Mouse (Mus musculus) midbrain, embryonic 10.5 days (tissue): Measurements from ENCODE around the gene Herpud1. TPM values are rescaled to one million over a fixed set of nuclear protein-coding genes. Genes with fewer than 3 reads are reported as not detected.
A peak's percentile ranks its signal among the peaks of the same experiment; 100 is the strongest.

Source experiments
- DNase-seq: peaks from one replicate; pipeline ENCODE4 v3.0.0-alpha.2; 2017; ENCODE audit warnings: low spot score
- H3K27ac ChIP-seq: fragments of 300-500 bp; sonication (generic); replicated peaks from 2 replicates; pipeline ENCODE4 v1.5.1; 2016; ENCODE audit warnings: mild to moderate bottlenecking
- H3K27me3 ChIP-seq: fragments of 300-500 bp; sonication (generic); 2 replicates; pipeline ENCODE4 v1.6.1; 2016; ENCODE audit warnings: low read depth, mild to moderate bottlenecking; ENCODE audit not compliant: poor library complexity, severe bottlenecking
- H3K36me3 ChIP-seq: fragments of 300-500 bp; sonication (generic); 2 replicates; pipeline ENCODE4 v1.6.1; 2016; ENCODE audit warnings: mild to moderate bottlenecking, moderate library complexity
- H3K4me1 ChIP-seq: fragments of 300-500 bp; sonication (generic); 2 replicates; pipeline ENCODE4 v1.6.1; 2016
- H3K4me3 ChIP-seq: fragments of 300-500 bp; sonication (generic); 2 replicates; pipeline ENCODE4 v1.5.1; 2016; ENCODE audit warnings: mild to moderate bottlenecking, moderate library complexity
- H3K9me3 ChIP-seq: fragments of 300-500 bp; sonication (generic); replicated peaks from 2 replicates; pipeline ENCODE4 v1.6.1; 2016; ENCODE audit warnings: mild to moderate bottlenecking
- WGBS: fragments of 180-500 bp; shearing (Covaris S2); methylation state at CpG from one replicate; pipeline ENCODE4 v1.1.7; 2016; 5-methylcytosine and 5-hydroxymethylcytosine counted together
- polyA plus RNA-seq: library from polyadenylated mRNA; unstranded; fragments of >200 nt; fragmentation: Nextera tagmentation; extraction: Ambion mirVana; gene quantifications from 2 replicates; pipeline ENCODE4 v1.2.1, GENCODE M21; 2016

Herpud1 gene
- polyA plus RNA-seq, 1 experiment from 2014 or later = 57.7 TPM

GRCm38 (mm10) chr8:94377714-94378205 lies 8.5 kb upstream of the Herpud1 start:
- no peaks in the 10 kb centered on the region for H3K36me3 ChIP-seq
- DNase-seq = no peak
- H3K4me3 ChIP-seq = no peak overlapping the region
- WGBS = 80% methylated on average over 11 of the region's 11 CpGs
- no peaks in the 10 kb centered on the region for H3K9me3 ChIP-seq
- 0 out of 2 replicates have a peak, but pooled peaks cover 3% of the 10 kb centered on the region for H3K4me1 ChIP-seq
- H3K27ac ChIP-seq = no peak overlapping the region
- H3K27me3 ChIP-seq = no peaks in the 10 kb centered on the region

DNA sequence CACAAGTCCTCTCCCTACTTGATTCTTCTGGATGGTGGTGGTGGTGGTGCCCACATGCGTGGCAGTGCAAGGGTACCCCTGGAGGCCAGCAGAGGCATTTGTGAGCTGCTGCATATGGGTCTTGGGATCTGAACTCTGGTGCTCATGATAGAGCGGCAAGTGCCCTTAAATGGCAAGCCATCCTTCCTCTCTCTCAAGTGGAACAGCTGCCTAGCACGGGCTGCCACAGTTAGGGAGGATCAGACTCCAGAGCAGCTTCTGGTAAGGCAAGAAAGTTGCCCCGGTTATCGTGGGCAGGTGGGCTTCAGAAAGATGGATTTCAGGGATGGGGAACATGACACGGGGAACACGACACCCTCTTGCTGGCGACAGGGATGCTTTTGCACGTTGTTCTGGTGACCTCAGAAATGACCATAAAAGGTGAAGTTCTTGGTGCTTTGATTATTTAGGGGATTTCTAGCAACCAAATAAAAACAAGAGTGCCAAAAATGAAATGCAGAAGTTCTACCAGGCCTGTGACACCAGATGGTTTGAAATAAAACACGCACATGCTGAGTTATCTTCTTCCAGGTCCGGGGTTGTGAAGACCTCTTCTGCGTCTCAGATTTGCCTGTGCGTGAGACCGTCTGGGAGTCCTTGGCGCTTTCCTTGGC lies 7.3 kb upstream of the Herpud1 start:
- DNase-seq = no peak
- H3K36me3 ChIP-seq = no peaks in the 10 kb centered on the region
- WGBS = 89% methylated on average over 15 of the region's 15 CpGs

GRCm38 (mm10) chr8:94379686-94380085 lies 6.6 kb upstream of the Herpud1 start:
- DNase-seq = no peak
- no peaks in the 10 kb centered on the region for H3K27me3 ChIP-seq
- no peaks in the 10 kb centered on the region for H3K36me3 ChIP-seq
- H3K4me3 ChIP-seq = no peak overlapping the region
- H3K4me1 ChIP-seq = 0 out of 2 replicates have a peak, but pooled peaks cover 3% of the 10 kb centered on the region
- no peaks in the 10 kb centered on the region for H3K9me3 ChIP-seq
- 93% methylated on average over 9 of the region's 9 CpGs for WGBS
- no peak overlapping the region for H3K27ac ChIP-seq

More for the DNA sequence above, 7.3 kb upstream of the Herpud1 start:
- no peaks in the 10 kb centered on the region for H3K27me3 ChIP-seq
- no peak overlapping the region for H3K4me3 ChIP-seq
- no peaks in the 10 kb centered on the region for H3K9me3 ChIP-seq
- H3K4me1 ChIP-seq = 0 out of 2 replicates have a peak, but pooled peaks cover 3% of the 10 kb centered on the region
- H3K27ac ChIP-seq = no peak overlapping the region

DNA sequence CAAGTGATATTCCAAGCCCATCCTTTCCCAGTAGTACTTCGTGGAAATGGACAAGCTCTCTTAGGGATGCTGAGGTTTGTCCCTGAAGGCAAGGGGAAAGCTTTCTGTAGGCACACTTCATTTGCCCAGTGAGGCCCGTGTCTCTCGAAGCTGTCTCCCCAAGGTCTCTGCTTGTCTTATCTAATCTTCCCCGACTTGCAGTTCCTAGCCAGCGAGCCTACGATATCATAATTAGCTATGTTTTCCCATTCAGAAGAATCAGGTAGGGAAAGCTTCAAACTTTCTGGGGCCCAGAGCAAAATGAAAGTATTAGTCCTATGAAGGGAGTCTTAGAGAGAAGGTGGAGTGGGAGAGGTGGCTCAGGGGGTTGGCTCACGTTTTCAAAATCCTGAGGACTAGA lies 2.1 kb upstream of the Herpud1 start:
- WGBS = 91% methylated on average over 7 of the region's 7 CpGs
- Histone ChIP-seq H3K4me3 (no peak overlapping the region), H3K27me3 (no peaks in the 10 kb centered on the region), H3K4me1 (peaks cover 28% of the 10 kb centered on the region), H3K36me3 (peaks cover under 1% of the 10 kb centered on the region; the same call in 1 of the 2 replicates), H3K9me3 (no peaks in the 10 kb centered on the region), H3K27ac (no peak overlapping the region)
- no peak for DNase-seq

- H3K4me1 ChIP-seq = peaks cover 28% of the 10 kb centered on the region
- H3K27me3 ChIP-seq = no peaks in the 10 kb centered on the region
- H3K4me3 ChIP-seq = peak overlapping the region; percentile 89
- DNase-seq = no peak
- peak overlapping the region; percentile 98 for H3K27ac ChIP-seq
- H3K36me3 ChIP-seq = peaks cover 16% of the 10 kb centered on the region
- no peaks in the 10 kb centered on the region for H3K9me3 ChIP-seq
- WGBS = 30% methylated on average over 20 of the region's 20 CpGs
These were observed 578 bp upstream of the Herpud1 start for GRCm38 (mm10) chr8:94385506-94386213.

DNA sequence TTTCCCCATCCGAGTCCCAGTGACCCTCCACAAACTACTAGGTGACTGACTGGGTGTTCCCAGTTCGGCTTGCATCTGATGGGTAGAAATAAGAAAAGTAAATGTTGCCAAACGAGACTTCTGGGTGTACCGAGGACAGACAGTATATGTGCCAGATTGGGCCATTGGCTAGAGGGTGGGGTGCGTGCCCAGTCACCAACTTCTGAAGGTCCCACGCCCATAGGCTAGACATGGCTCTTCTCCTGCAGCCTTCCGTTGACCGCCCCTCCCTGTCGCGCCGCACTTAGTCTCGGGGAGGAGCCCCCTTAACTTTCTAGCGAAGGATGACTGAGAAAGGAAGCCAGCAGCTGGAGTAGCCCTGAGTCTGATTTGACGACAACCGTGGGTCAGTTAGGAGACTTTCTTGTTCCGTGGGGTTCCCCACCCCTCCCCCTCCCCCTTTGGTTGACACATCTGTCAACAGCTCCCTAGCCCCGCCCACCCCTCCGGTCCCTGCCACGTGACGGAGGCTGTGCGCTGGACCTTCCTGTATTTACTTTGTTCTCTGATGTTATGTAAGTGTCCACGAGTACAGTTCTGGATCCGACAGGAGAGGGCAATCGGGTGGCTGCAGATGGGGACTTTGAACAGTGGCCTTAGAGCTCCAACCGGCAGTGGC lies 918 bp downstream of the Herpud1 start:
- H3K27ac ChIP-seq = peak overlapping the region; percentile 98
- under 1% methylated on average over 25 of the region's 25 CpGs for WGBS
- peak; percentile 79 for DNase-seq
- peaks cover 31% of the 10 kb centered on the region for H3K36me3 ChIP-seq
- H3K9me3 ChIP-seq = no peaks in the 10 kb centered on the region
- H3K27me3 ChIP-seq = no peaks in the 10 kb centered on the region
- H3K4me3 ChIP-seq = peak overlapping the region; percentile 89
- peaks cover 28% of the 10 kb centered on the region for H3K4me1 ChIP-seq

DNA sequence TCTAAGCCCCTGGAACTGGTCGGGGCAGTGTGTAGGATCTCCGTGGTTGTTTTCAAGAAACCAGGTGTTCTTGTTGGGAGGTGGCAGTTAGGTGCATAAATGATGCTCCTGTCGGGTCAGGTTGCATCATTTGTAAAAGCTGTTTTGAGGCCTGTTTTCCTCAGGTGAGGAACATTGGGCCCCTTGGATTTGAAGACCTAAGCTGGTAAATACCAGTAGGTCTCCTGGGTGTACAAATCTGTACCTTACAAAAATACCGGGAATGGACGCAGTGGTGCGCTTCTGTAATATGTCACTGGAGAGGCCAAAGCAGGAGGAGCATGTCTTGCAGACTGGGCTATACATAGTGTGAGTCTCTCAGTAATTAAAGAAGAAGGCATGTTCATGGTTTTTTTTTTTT lies 1.5 kb downstream of the Herpud1 start:
- DNase-seq = no peak
- H3K4me3 ChIP-seq = peak overlapping the region; percentile 89
- H3K4me1 ChIP-seq = peaks cover 28% of the 10 kb centered on the region
- H3K36me3 ChIP-seq = peaks cover 37% of the 10 kb centered on the region
- 45% methylated on average over 6 of the region's 6 CpGs for WGBS
- no peaks in the 10 kb centered on the region for H3K27me3 ChIP-seq
- peak overlapping the region; percentile 98 for H3K27ac ChIP-seq
- no peaks in the 10 kb centered on the region for H3K9me3 ChIP-seq

- no peak overlapping the region for H3K4me3 ChIP-seq
- no peak for DNase-seq
- no peaks in the 10 kb centered on the region for H3K27me3 ChIP-seq
- no peak overlapping the region for H3K27ac ChIP-seq
- 91% methylated on average over 6 of the region's 6 CpGs for WGBS
- H3K4me1 ChIP-seq = peaks cover 28% of the 10 kb centered on the region
- no peaks in the 10 kb centered on the region for H3K9me3 ChIP-seq
- peaks cover 54% of the 10 kb centered on the region for H3K36me3 ChIP-seq
These were observed 3.3 kb downstream of the Herpud1 start for GRCm38 (mm10) chr8:94389531-94389930.

DNA sequence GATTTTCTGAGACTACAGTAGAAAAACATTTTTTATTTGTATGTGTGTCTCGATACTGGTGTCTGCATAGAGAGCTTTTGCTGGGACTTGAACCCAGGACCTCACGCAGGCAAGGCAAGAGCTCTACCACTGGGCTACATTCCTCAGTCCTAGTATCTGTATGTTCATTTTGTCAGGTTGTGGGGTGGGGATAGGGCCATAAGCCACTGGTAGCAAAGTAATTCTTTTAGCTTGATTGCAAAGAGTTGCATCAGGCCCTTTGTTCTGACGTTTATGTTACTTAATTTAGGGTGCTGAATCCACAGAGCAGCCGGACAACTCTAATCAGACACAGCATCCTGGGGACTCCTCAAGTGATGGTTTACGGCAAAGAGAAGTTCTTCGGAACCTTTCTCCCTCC lies 4.2 kb downstream of the Herpud1 start:
- H3K4me1 ChIP-seq = peaks cover 25% of the 10 kb centered on the region
- H3K4me3 ChIP-seq = no peak overlapping the region
- no peak overlapping the region for H3K27ac ChIP-seq
- DNase-seq = no peak
- no peaks in the 10 kb centered on the region for H3K27me3 ChIP-seq
- peaks cover 63% of the 10 kb centered on the region for H3K36me3 ChIP-seq
- WGBS = 94% methylated on average over 6 of the region's 6 CpGs
- no peaks in the 10 kb centered on the region for H3K9me3 ChIP-seq

DNA sequence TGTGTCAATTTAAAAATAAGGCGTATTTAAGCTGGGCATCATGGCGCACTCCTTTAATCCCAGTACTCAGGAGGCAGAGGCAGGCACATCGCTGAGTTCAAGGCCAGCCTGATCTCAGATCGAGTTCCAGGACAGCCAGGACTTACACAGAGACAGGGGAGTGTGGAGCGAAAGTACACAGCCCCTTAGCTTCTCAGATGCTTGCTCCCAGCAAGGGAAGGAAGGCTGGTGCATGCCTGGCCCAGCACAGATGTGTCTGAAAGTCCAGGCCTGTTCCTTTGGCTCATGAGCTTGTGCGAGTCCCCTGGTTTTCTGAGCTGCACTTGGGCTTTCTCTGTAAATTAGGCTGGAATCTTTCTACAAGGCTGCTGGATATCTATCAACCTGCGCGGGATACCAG lies 4.7 kb downstream of the Herpud1 start:
- Histone ChIP-seq H3K36me3 (peaks cover 68% of the 10 kb centered on the region), H3K9me3 (no peaks in the 10 kb centered on the region), H3K27ac (no peak overlapping the region), H3K27me3 (no peaks in the 10 kb centered on the region), H3K4me3 (no peak overlapping the region), H3K4me1 (peaks cover 20% of the 10 kb centered on the region)
- 94% methylated on average over 8 of the region's 8 CpGs for WGBS
- no peak for DNase-seq

DNA sequence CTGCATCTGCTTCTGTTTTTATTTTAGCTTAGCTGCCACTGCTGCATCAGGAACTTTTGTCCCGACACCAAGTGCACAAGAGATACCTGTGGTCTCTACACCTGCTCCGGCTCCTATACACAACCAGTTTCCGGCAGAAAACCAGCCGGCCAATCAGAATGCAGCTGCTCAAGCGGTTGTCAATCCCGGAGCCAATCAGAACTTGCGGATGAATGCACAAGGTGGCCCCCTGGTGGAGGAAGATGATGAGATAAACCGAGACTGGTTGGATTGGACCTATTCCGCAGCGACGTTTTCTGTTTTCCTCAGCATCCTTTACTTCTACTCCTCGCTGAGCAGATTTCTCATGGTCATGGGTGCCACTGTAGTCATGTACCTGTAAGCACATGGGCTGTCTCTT lies 5.9 kb downstream of the Herpud1 start:
- H3K4me1 ChIP-seq = peaks cover 14% of the 10 kb centered on the region
- peak; percentile 48 for DNase-seq
- H3K36me3 ChIP-seq = peaks cover 77% of the 10 kb centered on the region
- H3K27ac ChIP-seq = no peak overlapping the region
- no peak overlapping the region for H3K4me3 ChIP-seq
- no peaks in the 10 kb centered on the region for H3K9me3 ChIP-seq
- 78% methylated on average over 12 of the region's 12 CpGs for WGBS
- H3K27me3 ChIP-seq = no peaks in the 10 kb centered on the region

GRCm38 (mm10) chr8:94392648-94393047 lies 6.4 kb downstream of the Herpud1 start:
- no peaks in the 10 kb centered on the region for H3K27me3 ChIP-seq
- H3K36me3 ChIP-seq = peaks cover 82% of the 10 kb centered on the region
- H3K4me3 ChIP-seq = no peak overlapping the region
- no peaks in the 10 kb centered on the region for H3K9me3 ChIP-seq
- H3K27ac ChIP-seq = no peak overlapping the region
- DNase-seq = no peak
- H3K4me1 ChIP-seq = peaks cover 9% of the 10 kb centered on the region
- whole genome bisulfite sequencing = 85% methylated on average over 6 of the region's 6 CpGs
